Mouse (Mus musculus): ENCODE data around the gene Mmp11.

Mmp11 gene

GRCm38 (mm10) chr10:75935680-75936541 is at the start of gene Mmp11:
Gene Mmp11 (minus strand): TSS chr10:75936496.
- ATAC-seq (ENCODE audit: insufficient number of reproducible peaks, low FRiP score, low TSS enrichment) = peak; percentile 88

- ATAC-seq (ENCODE audit: insufficient number of reproducible peaks, low FRiP score, low TSS enrichment) = no peak
Measured at GRCm38 (mm10) chr10:75979432-75979831, 43.1 kb upstream of the Mmp11 start.

DNA sequence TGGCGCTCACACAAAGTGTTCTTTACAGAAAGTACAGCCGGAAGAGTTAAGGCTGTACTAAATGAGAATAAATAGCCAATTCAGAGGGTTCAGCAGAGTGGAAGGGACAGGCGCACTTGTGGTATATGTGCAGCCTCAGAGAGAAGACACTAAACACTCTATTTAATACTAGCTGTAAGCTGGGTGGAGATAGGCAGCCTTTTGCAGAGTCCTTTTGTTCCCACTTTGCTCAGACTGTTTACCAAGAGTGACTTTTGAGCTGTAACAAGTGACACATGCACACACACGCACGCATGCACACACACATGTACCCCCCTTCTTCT is 42.5 kb upstream of the Mmp11 start:
- ATAC-seq (ENCODE audit: insufficient number of reproducible peaks, low FRiP score, low TSS enrichment) = no peak

DNA sequence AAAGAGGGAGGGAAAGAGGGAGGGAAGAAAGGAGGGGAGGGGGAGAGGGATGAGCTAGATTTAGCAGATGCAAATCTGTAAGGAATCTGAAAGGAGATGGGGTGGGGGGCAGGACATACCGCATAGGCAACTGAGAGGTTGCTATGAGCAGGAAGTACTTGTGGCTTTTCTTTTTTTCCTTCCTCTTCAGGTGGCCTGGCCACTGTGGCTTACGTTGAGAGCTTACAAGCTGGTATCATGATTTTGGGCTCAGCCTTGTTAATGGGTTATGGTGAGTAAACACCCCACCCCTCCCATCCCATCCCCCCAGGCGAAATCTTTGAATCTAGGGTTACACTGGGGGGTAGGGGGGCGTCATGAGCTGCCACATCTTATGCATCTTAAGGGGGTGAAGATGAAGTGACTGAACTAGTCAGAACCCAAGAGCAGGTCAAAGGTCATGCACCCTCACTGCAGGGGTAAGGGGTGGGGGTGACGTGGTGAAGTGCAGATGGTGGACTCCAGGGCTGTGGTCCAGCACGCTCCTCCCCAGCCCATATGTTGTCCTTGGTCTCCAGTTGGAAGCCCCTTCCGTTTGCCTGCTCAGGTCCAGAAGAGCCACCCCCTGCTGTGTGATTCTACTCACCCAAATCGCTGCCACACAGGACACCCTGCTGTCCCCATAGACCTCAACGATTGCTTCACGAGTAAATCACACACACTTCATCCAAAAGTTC is 42.0 kb upstream of the Mmp11 start:
- no peak for ATAC-seq (ENCODE audit: insufficient number of reproducible peaks, low FRiP score, low TSS enrichment)

- no peak for ATAC-seq (ENCODE audit: insufficient number of reproducible peaks, low FRiP score, low TSS enrichment)
Measured at GRCm38 (mm10) chr10:75975216-75975615, 38.9 kb upstream of the Mmp11 start.

DNA sequence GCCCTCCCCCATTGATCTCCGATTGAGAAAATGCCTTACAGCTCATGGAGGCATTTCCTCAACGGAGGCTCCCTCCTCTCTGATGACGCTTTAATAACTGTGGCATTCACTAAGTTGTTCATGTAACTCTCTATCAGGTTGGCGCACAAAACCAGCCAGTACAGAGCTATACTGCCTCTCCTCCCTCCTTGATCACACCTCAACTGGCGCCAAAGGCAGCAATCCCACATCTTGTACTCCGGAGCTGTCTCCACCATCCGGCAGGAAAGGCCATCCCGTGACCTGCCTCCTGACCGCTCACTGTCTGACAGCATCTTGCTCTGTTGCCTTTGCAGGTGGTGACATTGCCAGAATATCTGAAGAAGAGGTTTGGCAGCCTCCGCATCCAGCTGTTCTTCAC is 37.5 kb upstream of the Mmp11 start:
- ATAC-seq (ENCODE audit: insufficient number of reproducible peaks, low FRiP score, low TSS enrichment) = no peak

DNA sequence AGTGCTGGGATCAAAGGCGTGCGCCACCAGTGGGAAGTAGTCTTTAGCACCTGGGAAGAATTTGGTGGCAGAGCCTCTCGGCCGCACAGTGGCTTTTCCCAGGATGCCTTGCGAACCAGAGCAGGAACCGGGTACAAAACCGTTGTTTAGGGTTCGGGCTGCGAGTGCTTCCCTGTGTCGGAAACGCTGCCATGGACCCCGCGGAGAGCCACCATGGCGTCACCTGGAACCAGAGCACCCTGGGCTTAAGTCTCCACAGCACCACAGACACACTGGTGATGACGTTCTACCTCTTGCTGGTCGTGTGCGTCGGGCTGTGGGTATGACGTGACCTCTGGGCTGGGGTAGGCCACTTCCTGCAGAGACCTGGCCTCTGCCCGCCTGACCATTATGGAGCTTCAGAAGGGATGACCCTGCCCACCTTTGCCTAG is 18.1 kb upstream of the Mmp11 start, which contains the start of gene Gm5134:
Gene Gm5134 (plus strand): TSS at position 134 of the 431 bp plus-strand sequence.
- no peak for ATAC-seq (ENCODE audit: insufficient number of reproducible peaks, low FRiP score, low TSS enrichment)

GRCm38 (mm10) chr10:75951424-75952050 is 15.2 kb upstream of the Mmp11 start:
- ATAC-seq (ENCODE audit: insufficient number of reproducible peaks, low FRiP score, low TSS enrichment) = peak; percentile 47; the same call in 1 of the 2 replicates

DNA sequence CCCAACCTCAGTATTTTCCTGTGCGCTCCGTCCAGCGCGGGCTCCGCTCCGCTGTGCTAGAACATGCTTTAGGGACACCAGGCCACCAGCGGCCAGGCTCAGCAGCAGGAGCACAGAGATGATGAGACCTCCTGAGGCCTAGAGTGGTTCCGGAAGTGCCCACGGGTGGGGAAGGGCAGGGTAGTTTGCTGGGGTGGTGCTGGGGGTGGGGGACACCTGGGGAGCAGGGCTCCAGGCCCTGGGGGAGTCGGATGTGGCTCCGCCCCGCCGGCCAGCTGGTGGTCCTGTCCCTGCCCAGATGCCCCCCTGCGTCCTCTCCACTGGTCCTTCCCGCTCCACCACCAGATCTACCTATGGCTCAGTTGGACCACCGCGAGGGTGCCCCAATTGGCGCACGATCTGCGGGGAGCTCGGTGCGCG is 14.5 kb upstream of the Mmp11 start:
- ATAC-seq (ENCODE audit: insufficient number of reproducible peaks, low FRiP score, low TSS enrichment) = no peak

- no peak for ATAC-seq (ENCODE audit: insufficient number of reproducible peaks, low FRiP score, low TSS enrichment)
Measured at GRCm38 (mm10) chr10:75949053-75950045, 13.1 kb upstream of the Mmp11 start.

DNA sequence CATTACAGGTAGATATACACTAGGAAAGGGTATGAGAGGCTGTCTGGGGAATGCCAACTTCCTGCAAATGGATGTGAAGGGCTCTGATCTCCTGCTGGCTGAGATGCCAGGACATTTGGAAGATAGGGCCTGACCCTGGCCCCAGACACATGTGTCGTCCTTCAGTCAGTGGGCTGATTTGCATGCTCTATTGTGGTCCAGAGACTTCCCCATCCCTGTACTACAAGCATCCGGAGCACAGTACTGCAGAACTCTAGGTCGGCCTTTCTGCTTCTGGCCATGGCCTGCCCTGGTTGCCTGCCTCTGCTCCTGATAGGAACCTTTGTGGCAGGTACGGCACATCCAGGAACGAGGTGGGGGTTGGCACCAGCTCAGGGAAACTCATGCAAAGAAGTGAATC is 11.8 kb upstream of the Mmp11 start:
- no peak for ATAC-seq (ENCODE audit: insufficient number of reproducible peaks, low FRiP score, low TSS enrichment)

GRCm38 (mm10) chr10:75945896-75946295 is 9.6 kb upstream of the Mmp11 start:
- no peak for ATAC-seq (ENCODE audit: insufficient number of reproducible peaks, low FRiP score, low TSS enrichment)

DNA sequence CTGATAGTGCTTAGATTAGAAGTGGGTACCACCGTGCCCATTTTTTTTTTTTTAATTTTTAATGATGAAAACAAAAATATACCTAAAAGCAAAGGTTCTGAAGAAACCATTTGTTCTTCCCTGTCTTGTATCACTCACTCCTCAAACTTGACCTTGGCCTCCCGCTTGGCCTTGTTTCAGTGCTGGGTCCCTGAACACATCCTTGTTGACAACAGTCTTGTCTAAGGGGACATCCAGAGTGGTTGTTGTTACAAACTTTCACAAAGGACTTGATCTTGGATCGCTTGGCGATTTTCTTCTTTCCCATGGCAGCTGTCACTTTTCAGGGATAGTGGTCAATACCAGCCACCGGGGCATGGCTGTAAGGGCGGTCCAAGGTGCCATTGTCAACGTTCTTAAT is 8.9 kb upstream of the Mmp11 start:
- no peak for ATAC-seq (ENCODE audit: insufficient number of reproducible peaks, low FRiP score, low TSS enrichment)

GRCm38 (mm10) chr10:75944066-75944772 is 7.9 kb upstream of the Mmp11 start:
- no peak for ATAC-seq (ENCODE audit: insufficient number of reproducible peaks, low FRiP score, low TSS enrichment)

DNA sequence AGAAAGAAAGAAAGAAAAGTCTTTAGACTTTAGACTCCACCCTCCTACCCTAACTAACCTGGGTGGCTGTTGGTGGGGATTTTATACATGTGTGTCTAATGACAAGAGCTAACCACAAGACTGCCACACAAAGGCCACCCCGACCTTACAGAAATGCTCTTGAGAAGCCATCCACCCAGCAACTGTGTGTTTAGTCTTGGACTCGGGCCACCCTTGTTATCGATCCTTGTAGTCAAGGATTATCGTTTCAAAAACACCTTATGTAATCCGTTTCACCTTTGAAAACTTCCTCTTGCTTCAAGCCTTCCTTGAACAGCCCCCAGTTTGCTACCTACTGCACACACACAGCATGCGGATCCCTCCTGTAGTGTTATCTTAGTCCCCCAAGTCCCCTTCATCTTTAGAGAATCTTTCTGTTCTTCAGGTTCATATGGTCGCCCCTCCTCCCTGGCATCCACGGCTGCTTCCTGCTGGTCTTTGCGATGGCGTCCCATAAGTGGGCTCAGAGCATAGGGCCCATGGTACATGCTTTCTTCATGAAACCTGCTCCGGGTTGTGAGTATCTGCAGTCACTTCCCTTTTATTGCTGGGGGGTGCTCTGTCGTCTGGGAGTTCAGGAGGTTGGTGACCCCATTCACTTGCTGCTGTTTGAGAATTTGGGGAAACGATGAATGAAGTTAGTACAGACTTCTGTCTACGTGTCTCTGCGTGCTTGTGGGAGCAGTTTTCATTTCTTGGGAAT is 6.6 kb upstream of the Mmp11 start, which contains the start of gene Vpreb3:
Gene Vpreb3 (plus strand): TSS at position 322 of the 742 bp plus-strand sequence.
- ATAC-seq (ENCODE audit: insufficient number of reproducible peaks, low FRiP score, low TSS enrichment) = no peak

DNA sequence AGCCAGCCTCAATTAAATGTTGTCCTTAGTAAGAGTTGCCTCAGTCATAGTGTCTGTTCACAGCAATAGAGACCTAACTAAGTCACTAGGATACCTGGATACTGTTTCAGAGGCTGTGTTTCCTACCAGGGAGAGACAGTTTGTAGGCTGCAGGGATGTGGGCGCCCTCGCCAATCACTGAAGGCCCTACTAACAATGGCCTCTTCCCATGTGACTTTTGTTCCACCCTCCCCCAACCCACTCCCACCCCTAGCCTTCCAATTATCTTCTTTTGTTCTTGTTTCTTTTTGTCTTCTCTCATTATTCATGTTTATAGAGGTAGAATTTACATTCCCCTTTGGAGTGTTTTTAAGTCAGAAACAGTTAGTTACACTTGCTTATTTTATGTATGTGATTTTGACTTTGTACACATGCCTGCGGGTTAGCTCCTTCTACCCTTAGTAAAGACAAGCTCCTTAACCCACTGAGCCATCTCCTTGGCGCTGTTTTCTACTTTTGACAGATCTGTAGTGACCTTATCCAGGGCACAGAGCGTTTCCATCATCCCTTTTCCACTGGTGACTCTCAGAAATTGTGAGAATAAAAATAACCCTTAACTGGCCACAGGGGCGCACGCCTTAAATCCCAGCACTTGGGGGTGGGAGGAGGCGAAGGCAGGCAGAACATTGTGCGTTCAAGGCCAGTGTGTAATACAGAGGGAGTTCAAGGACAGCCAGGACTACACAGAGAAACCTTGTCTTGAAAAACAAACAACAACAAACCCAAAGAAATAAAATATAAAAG is 4.9 kb upstream of the Mmp11 start:
- ATAC-seq (ENCODE audit: insufficient number of reproducible peaks, low FRiP score, low TSS enrichment) = no peak

DNA sequence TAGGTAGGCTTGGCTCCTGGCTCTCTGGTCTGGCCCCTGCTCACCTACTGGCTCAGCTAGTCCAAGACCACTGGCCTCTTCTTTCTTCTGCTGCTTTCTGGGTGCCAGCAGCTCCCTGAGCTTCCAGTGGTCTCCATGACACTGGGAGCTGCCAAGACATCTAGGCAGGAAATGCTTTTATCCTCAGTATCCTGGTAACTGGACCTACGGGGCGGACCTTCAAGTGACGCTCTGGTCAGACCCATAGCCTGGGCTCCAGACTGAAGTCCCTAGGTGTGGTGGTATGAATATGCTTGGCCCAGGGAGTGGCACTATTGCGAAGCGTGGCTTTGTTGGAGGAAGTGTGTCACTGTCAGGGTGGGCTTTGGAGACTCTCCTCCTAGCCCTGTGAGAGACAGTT is 4.2 kb upstream of the Mmp11 start, which contains the start of gene Gm867:
Gene Gm867 (minus strand): TSS at position 153 of the 400 bp plus-strand sequence.
- ATAC-seq (ENCODE audit: insufficient number of reproducible peaks, low FRiP score, low TSS enrichment) = no peak
